Mouse (Mus musculus): Measurements from ENCODE around the gene Rpf2. TPM values are rescaled to one million over a fixed set of nuclear protein-coding genes. Genes with fewer than 3 reads are reported as not detected.

Gene Rpf2
- 16.7 and 17.9 TPM in 2 replicates for polyA plus RNA-seq (2012; rRNA removed)

DNA sequence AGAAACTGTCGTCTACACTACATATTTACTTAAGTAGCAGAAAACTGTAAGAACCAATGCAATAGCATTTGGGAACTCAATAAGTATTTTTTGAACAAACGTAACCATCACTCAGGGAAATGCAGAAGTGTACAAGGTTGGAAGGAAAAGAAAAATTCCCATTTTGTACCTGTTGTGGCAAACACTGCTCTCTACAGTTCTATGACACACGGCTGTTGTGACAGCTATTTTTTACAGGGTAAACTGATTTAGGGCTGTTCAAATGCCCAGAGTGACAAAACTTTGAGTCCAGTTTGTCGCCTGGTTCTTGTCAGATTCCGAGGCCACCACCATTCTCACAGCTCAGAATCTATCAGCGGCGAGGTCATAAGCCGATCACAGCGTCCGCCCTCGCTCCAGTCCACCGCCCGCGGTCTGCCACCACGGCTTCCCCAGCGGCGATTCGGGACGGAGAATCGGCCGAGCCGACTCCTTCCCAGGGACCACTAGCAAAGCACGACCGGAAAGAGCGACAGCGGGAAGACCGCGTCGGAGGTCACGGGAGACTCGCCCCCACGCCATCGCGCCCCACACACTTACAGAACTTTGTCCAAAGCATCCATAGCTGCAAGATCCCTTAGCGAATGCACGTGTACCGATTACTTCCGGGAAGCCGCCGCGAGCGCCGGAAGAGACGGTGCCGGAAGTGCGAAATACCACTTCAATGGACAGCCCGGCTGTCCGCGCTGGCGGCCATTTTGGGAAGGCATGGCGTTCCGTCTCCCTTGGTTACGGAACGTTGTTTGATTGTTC, at the start of gene Rpf2:
Gene Rpf2, minus strand, starts transcription at position 663 of the 792 bp plus-strand sequence.
- DNase-seq (ENCODE audit: low spot score) = peak; percentile 50

DNA sequence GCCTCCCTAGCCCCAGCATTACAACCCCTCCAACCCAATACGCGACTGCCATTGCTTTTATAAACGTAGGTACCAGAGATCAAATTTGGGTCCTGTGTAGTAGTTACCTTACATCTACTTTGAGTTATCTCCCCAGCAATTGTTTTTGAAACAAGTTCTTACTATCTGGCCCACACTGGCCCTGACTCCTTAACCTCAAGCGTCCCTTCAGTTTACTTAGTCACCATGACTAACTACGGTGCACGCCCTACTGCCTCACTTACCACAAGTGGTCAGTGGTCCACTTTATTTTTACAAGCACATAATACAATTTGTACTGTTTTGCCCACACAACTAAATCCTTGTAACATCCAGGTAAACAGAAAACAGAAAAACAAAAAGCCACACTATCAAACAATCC, 45.8 kb upstream of the Rpf2 start:
- DNase-seq (ENCODE audit: low spot score) = no peak

DNA sequence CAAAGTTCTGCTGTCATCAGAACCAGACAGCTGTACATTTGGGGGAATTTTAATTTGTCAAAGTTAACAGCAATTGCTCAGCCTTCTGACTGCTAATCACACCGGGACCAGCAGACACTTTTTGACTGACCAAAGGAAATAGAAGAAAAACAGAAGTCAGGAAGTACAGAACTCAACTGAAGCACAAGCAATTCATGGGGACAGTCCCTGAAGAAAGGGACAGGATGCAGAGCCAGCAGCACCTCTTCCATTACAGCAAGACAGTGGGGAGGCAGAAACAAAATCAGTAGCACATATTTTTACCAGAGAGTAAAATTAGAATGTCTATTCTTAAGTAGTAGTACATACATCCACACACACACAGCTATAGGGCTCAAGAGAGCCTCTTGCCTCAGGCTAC, 39.9 kb upstream of the Rpf2 start:
- no peak for DNase-seq (ENCODE audit: low spot score)

DNA sequence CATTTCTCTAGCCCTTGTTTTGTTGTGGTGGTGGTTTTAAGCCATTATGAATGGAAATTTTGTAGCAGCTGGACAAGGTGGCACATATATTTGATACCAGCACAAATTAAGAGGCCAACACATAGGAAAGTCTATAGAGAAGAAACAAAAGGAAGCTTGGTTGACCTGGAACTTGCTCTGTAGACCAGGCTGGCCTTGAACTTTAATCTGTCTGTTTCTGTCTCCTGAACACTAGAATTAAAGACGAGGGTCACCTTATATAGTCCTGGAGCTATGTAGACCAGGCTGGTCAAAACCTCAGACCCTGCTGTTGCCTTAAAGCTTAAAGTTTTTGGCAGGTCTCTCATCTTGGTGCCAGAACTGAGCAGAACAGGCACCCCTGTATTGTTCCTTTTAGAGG, 38.7 kb upstream of the Rpf2 start:
- DNase-seq (ENCODE audit: low spot score) = no peak

DNA sequence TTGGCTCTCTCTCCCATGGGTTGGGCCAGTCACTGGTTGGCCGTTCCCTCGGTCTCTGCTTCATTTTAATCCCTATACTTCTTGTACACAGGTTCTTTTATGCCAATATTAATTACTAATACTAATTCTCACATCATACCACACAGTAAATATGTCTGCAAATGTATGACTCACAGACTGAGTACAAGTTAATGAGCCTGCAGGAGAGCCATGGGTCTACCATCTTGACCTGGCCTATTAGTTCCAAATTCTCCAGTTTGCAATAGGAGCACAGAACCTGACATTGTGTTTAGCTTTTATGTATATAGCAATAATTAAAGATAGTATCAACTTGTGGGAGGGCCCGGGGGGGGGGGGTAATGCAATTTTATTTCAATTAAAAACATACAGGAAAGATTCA, 38.2 kb upstream of the Rpf2 start:
- DNase-seq (ENCODE audit: low spot score) = no peak

DNA sequence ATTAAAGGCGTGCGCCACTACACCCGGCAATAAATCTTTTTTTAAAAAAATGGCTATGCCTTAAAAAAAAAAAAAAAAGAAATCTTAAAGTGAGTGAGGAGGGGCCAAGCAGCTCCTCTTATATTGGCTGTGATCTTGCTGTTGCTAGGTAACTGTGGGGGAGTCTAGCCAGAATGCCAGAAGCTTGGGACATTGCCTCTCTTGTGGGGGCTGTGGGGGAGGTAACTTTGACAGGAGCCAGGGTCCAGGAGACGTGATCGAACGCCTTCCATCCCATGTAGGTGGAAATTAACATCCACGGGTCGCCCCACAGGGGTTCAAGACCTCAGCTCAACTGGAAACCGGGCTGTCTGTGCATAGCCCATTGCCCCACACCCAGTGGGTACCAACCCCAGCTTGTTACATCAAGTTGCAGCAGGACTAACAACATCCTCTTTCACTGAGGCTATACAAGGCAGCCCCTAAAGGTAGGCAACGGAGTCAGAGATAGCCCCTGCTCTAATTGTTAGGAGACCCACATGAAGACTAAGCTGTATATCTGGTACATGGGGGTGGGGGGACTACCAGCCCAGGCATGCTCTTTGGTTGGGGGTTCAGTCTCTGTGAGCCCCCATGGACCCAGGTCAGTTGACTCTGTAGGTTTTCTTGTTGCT, 37.5 kb upstream of the Rpf2 start:
- DNase-seq (ENCODE audit: low spot score) = no peak

DNA sequence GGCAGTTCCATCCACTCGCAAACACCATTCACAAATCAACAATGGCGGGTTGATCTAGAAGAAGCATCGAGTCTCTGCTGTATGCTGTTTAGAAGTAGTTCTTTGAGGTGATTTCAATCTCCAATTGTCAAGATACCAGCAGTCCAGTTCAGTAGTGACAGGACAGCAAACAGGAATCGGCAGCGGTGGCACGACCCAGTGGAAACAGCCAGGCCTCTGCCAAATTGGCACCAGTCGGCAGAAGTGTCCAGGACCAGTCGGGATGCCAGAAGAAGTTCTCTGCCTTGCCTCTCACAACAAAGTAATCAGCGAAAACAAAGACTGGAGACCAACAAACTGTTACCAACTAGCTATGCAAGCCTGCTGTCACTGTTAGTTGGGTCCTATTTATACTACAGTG, 36.8 kb upstream of the Rpf2 start:
- DNase-seq (ENCODE audit: low spot score) = no peak

DNA sequence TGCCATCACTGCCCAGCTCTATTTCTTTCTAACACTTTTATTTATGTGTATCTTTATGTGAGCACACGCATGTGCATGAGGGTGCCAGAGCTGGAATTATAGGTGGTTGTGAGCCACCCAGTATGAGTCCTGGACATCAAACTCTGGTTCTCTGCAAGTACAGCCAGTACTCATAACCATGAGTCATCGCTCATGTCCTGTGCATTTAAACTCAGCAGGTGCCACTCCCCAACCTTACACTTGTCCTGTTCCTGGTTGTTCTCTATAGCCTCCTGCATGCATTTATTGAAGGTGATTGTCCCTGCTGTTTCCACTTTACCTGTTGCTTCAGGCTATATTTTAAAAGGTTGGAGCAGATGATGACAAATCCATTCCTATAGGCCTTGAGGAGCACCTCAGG, 34.7 kb upstream of the Rpf2 start:
- DNase-seq (ENCODE audit: low spot score) = no peak

DNA sequence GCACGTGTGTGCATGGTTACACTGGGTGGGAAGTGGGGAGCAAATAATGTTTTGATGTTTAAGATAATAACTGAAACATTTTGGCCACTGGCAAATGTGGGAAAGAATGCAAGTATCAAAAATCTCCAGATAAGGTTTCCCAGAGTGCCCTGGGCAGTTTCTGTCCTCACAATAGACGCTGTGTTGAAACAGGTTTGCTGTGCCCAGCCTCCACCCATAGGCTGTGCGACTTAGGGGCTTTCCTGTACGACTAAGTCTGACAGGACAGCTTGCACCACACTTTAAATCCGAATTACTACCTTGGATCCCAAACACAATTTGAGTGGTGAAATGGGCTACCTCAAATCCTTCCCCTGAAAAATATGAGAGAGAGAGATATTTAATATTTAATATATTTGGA, 31.5 kb upstream of the Rpf2 start:
- DNase-seq (ENCODE audit: low spot score) = no peak

DNA sequence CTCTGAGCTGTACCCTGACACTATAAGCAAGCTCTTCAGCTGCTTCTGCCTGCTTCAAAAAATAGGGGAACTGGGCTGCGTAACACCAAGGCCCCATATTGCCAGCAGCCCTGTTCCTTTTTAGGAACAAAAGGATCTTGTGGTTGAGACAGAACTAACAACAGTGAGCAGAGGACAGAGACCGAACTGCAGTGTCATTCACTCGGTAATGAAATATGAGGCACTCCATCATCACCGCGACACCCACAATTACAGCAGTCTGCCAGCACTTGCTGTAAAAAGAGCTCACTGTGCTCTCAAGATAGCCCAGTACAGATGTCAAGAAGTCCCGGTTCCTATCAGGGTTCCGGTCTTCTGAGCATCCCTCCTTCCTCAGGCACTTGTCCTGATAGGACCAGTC, 29.2 kb upstream of the Rpf2 start:
- DNase-seq (ENCODE audit: low spot score) = no peak

DNA sequence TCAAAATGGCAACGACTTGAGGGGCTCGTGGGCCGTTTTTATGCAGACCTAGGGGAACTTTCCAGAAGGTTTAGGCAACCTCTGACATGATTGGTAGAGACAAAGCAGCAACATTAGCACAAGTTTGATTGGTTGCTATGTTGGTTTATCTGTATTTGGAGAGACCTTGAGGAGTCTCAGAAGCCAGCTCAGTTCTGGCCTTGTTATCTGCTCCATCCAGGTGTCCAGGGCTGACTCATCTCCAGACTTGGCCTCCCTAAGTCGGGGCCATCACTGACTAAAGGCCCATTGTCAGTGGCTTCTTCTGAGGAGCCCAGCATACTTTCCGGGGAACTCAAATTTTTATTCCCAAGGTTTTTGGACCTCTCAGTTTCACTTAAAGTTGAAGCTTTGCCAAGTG, 27.1 kb upstream of the Rpf2 start:
- DNase-seq (ENCODE audit: low spot score) = no peak

DNA sequence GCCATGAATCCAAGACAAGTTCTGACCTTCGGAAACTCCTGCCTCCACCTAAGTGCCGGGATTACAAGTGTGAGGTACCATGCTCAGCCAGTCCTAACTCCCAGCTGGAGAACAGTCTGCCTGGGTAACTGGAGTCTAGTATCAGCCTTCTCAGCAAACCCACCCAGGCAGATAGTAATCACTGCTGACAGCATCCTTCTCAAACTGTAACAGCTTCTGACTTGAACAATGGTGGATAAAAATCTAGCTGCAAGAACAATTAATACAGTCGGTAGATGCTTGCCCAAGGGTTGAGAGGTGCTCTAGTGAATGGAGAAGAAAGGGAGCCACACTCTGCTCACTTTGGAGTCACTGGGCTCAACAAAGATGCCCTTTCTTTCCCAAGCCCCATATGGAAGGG, 24.4 kb upstream of the Rpf2 start:
- DNase-seq (ENCODE audit: low spot score) = no peak

DNA sequence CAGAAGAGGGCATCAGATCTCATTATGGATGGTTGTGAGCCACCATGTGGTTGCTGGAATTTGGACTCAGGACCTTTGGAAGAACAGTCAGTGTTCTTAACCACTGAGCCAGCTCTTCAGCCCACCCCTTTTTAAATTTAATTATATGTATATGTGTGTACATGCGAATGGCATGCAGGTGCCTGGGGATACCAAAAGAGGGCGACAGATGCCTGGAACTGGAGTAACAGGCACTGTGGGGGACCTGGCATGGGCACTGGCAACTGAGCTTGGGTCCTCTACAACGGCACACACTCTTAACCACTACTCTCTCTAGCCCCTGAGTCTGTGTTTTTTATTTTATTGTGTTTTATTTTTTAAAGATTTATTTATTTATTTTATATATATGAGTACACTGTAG, 18.1 kb upstream of the Rpf2 start:
- no peak for DNase-seq (ENCODE audit: low spot score)

DNA sequence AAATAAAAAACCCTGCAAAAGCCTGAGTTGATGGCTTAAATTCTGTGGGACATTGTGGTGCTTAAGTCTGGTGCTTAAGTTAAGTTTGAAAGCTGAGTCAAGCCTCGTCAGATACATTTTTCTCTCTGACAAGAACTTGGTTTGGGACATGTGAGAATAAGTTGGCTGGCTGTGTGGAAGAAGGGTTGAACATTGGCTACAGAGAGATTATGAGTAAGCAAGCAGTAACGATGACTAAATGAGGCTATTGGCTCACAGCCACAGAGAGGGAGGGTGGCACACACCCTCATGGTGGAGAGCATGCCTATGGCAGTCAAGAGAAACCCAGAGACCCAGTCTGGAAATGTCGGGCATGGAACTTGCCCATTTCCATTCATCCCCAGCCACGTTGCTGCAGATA, 16.9 kb upstream of the Rpf2 start:
- DNase-seq (ENCODE audit: low spot score) = no peak

DNA sequence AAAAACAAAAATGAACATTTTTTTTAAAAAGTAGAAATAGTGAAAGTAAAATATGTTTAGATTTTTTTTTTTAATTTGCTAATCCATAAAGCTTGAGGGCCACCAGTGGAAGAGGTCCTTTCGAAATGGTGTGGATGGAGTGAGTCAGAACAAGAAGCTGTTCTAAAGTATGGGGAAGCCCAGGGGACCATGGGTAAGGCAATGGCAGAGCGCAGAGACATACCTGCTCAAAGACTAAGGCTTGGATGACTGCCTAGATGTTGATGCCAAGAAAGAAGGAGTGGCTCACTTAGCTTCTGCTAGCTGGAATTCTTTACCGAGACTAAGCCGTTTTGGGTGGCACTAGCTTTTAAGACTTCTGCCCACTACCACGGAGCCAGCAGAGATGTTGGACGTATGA, 15.4 kb upstream of the Rpf2 start:
- DNase-seq (ENCODE audit: low spot score) = no peak

DNA sequence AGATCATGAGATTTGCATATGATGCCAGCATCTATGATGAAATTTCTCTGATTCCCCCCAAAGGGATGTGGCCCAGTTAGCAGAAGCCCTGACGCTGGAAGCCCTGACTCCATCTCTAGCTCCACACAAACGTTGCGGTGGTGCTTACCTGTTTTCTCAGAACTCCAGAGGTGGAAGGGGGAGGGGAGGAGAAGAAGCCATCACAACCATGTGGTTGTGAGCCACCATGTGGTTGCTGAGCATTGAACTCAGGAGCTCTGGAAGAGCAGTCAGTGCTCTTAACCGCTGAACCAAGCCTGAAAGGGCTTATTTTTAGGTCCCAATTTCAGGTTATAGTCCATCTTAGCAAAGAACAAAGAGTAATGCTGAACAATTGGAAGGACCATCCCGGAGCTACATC, 13.5 kb upstream of the Rpf2 start:
- DNase-seq (ENCODE audit: low spot score) = no peak

DNA sequence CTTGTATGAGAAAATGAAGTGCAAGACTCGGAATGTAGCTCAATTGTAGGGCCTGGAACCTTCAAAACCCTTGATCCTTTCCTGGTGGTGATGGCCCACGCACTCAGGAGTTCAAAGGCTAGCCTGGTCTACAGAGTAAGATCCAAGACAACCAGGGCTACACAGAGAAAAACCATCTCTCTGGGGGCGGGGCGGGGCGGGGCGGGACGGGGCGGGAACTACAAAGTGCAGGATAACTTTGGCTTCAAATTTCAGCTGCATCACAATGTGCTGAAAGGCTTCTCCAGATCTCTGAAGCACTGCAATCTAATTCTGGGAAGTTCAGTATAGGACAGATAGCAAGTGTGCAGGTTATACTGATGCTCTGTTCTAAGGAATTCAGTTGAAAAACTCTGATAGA, 12.7 kb upstream of the Rpf2 start:
- no peak for DNase-seq (ENCODE audit: low spot score)

DNA sequence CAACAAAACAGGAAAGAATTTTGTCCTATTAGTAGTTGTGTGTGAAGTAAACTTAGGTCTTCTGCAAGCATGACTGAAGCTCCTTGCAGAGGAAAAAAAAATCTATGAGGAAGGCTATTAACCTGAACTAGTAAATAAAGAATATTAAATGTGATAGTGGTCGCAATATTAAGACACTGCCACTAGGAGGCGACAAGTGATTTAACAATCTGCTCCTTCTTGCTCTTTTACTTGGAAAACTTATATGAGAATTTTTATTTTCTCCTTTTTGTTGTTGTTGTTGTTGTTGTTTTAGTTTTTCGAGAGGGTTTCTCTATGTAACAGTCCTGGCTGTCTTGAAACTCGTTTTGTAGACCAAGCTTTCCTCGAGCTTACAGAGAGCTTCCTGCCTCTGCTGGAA, 12.1 kb upstream of the Rpf2 start:
- no peak for DNase-seq (ENCODE audit: low spot score)

DNA sequence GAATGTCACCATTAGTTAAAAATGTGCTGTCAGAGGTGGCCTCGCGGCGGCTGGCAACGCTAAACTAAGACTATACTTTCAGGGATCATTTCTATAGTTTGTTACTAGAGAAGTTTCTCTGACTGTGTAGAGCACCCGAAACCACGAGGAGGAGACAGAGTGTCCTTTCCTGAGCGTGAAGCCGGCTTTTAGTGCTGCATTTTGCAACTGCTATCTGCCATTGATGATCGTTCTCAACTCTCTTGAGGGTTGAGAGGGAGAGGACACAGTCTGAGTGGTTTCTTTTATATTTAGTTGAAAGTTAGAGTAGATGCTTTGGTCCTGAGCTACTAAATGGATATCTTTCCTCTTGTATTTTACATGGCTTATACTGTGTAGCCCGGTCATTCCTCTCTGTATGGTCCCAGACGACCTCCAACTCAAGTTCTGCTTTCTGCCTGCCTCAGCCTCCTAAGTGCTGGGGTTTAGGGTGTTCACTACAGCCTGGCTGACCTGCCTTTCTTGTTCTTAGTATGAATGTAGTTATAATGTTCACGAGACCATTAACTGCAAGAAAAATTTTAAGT, 11.6 kb upstream of the Rpf2 start:
- no peak for DNase-seq (ENCODE audit: low spot score)

DNA sequence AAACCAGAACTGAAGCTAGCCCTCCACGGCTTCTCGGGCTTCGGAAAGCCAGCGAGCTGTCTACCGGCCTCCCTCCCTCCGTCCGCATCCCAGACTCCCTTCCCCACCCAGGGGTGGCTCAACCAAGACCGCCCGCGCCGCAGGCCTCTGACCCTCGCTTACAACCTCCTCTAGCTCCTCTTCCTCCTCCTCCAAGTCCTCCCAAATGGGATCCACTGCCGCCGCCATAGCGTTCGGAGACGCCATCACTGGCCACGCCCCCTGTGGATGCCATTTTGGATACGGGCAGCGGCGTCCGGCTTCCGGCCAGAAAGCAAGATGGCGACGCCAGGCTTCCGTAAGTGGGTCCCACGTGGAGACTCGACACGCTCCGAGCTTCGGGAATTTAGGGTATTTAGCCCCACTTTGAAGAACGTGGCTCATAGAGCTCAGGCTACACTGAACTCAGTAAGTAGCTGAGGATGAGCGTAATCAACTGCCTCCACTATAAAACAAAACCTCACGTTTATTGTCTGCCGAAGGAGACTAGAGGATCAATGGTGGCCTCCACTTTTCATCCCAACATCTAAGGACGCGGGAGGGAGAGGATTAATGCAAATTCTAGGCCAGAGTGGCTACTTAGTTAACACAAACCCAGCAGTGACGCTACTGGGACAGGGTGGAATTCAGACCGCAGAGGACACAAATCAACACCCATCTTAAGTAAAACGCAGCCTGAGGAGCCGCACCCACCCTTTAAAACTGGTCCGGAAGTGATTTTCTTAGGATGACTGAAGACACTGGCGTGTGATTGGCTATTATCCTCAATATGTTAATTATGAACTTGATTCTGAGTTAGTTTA, 10.8 kb upstream of the Rpf2 start, which contains the start of gene Gtf3c6:
Gene Gtf3c6, minus strand, starts transcription at position 695 of the 842 bp plus-strand sequence.
- DNase-seq (ENCODE audit: low spot score) = peak; percentile 94

DNA sequence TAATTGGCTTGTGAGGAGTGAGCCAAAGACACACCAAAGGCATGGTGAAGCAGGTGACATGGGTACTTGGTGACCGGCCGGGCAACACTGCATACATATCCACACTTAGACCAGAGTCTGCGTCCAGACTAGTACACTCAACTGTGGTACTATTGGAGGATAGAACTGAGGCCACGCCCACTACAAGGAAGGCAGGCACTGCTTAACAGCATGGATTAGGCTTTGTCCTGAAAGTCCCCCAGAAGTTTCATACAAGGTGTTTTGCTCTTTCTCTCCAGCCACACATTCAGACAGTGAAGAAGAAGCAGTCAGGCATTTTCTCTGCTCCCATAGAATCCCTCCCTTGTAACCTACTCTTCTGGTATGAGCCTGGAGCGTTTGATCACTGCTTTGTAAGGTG, 9.9 kb upstream of the Rpf2 start:
- DNase-seq (ENCODE audit: low spot score) = no peak

DNA sequence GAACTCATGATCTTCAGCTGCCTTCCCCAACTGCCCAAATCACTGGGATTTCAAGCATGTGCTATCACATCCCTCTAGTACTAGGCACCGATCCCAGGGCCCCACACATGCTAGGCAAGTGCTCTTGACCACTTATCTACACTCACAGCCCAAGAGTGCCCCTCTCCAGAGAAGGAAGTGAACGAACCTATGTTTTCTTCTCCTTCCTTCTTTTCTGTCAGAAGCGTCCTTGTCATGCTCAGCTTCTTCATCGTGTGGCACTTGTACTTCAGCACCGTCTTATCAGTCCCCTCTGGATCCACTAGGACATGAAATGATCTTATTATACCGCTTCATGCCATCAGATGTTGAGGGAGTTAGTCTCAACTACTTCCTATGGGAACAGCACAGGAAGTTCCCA, 4.1 kb upstream of the Rpf2 start:
- no peak for DNase-seq (ENCODE audit: low spot score)

Measured in urinary bladder, adult 2 months (tissue).